Mouse (Mus musculus): ENCODE data around the gene Sytl3.

DNA sequence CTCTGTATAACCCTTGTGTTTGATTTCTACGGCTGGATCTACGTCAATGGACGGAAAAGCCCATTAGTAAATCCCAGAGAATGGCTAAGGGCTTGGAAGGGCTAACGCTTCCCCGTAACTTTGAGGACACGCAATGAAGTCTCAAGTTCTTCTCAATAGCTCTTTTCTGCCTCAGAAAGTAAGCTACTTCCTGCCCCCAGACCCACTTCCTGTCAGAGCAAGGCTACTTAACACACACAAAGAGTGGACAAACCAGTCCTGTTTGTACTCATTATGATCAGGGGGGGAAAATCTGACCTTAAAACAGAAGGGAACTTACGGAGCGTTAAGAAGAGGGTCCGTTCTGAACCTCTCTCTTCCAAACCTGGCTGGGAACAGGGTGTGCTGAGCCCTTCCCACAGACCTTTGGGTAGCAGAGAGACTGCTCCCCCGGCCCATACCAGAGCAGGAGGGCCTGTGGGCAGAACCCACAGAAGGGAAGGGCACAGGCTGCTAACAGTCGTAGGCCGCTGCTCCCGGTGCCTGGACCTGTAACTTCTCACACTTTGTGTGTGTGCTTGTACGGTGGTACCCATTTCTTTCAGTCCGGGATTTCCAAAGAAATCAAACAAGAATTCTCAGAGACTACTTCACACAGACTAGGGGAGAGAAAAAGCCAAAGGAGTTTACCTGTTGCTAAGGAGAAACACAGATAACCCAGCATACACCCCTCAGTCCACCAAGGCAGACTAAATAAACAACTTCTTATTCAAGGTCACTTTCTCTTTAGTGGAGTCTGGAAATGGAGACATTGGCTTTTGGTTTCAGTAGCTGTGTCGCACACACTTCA is 113.0 kb downstream of the Sytl3 start:
- no peak for TF ChIP-seq GATA1 (IDR thresholded peaks at IDR 0.05; ENCODE audit: low read length)
- no peak for TF ChIP-seq TAL1 (IDR thresholded peaks at IDR 0.05; ENCODE audit: low read length)

Measured in erythroblast, embryonic 14.5 days (primary cell).